Mouse (Mus musculus) G1E (cell line): Measurements from ENCODE around the gene Igsf11. TPM values are rescaled to one million over a fixed set of nuclear protein-coding genes. Genes with fewer than 3 reads are reported as not detected.

Source experiments
- ATAC-seq: 2 replicates; pipeline ENCODE4 v1.8.0; 2016; ENCODE audit warnings: mild to moderate bottlenecking; ENCODE audit not compliant: insufficient number of reproducible peaks, poor library complexity, low FRiP score, severe bottlenecking; ENCODE audit errors: extremely low read depth
- DNase-seq: peaks from one replicate; pipeline ENCODE4 v3.0.0; 2012; ENCODE audit warnings: low spot score
- H3K27me3 ChIP-seq: 2 replicates; pipeline ENCODE4 v1.6.1; 2012; ENCODE audit warnings: mild to moderate bottlenecking, low read length, inconsistent platforms; ENCODE audit not compliant: insufficient read depth
- H3K36me3 ChIP-seq: replicated peaks from 2 replicates; pipeline ENCODE3; 2012; ENCODE audit warnings: mild to moderate bottlenecking, inconsistent platforms
- H3K4me1 ChIP-seq: 2 replicates; pipeline ENCODE4 v1.6.1; 2012; ENCODE audit warnings: low read depth, low read length, inconsistent platforms, mixed read lengths; ENCODE audit not compliant: insufficient read depth
- H3K4me3 ChIP-seq: 2 replicates; pipeline ENCODE4 v1.5.1; 2012; ENCODE audit warnings: low read depth, mild to moderate bottlenecking, inconsistent platforms, low read length, moderate library complexity, mixed read lengths
- H3K9me3 ChIP-seq: replicated peaks from 2 replicates; pipeline ENCODE4 v1.6.1; 2012; ENCODE audit warnings: inconsistent platforms
- CTCF ChIP-seq: IDR thresholded peaks from 2 replicates; pipeline ENCODE4 v1.5.1; 2012; ENCODE audit warnings: low read depth, low read length, inconsistent platforms, mixed read lengths
- GATA1 ChIP-seq: IDR thresholded peaks from 2 replicates; pipeline ENCODE4 v1.6.1; 2012; ENCODE audit warnings: borderline replicate concordance, low read length, inconsistent platforms, mixed read lengths
- GATA2 ChIP-seq: IDR thresholded peaks from 2 replicates; pipeline ENCODE4 v1.6.1; 2012; ENCODE audit warnings: low read depth, low read length, inconsistent platforms, borderline replicate concordance
- POLR2AphosphoS5 ChIP-seq: IDR thresholded peaks from 2 replicates; pipeline ENCODE4 v1.6.1; 2012; ENCODE audit warnings: low read depth, low read length, inconsistent platforms; ENCODE audit not compliant: insufficient replicate concordance
- TAL1 ChIP-seq: conservative IDR thresholded peaks from 2 replicates; pipeline ENCODE4 v1.6.1; 2012; ENCODE audit warnings: low read depth, low read length, inconsistent platforms, mixed read lengths
- polyA plus RNA-seq: library from polyadenylated mRNA; stranded (reverse); fragments of >175 nt; gene quantifications from 2 replicates; pipeline ENCODE4 v1.2.3, GENCODE M21; 2012
- total RNA-seq, 2 experiments: library from RNA; stranded (forward) in 1 of 2; stranded (reverse) in 1 of 2; fragments of 200-1000 nt in 1 of 2; fragments of >200 nt in 1 of 2; fragmentation: Nextera tagmentation in 1 of 2; gene quantifications; 2 replicates each; pipeline ENCODE4 v1.2.3; 2014 to 2017

The Igsf11 gene
- total and polyA plus RNA-seq, 3 experiments: 0.05 TPM; not detected in 2

DNA sequence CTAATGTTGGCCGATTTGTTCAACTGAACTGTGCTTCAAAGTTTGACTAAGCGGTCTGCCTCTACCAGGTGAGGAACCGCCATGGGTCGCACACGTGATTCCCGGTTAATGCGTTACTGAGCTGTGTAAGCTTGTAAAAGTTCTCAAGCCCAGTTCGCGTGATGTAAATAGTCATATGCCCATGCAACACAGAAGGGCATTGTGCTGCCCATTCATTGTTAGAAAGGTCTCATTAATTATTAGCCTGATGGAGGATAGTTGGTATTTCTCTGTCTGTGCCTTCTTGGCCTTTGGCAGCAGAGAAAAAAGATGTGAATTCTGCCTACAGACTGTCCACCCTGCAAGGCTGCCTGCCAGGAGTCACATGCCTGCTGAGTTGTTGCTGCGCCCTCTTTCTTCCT, 53.1 kb downstream of the Igsf11 start:
- Histone ChIP-seq H3K4me3 (no peak overlapping the region), H3K36me3 (no peaks in the 10 kb centered on the region), H3K27me3 (no peaks in the 10 kb centered on the region), H3K9me3 (peaks cover 8% of the 10 kb centered on the region), H3K4me1 (no peaks in the 10 kb centered on the region)
- no peak for ATAC-seq
- TF ChIP-seq TAL1: no peak
- no peak for TF ChIP-seq GATA2
- TF ChIP-seq POLR2AphosphoS5: no peak
- TF ChIP-seq CTCF: no peak
- no peak for TF ChIP-seq GATA1
- no peak for DNase-seq

DNA sequence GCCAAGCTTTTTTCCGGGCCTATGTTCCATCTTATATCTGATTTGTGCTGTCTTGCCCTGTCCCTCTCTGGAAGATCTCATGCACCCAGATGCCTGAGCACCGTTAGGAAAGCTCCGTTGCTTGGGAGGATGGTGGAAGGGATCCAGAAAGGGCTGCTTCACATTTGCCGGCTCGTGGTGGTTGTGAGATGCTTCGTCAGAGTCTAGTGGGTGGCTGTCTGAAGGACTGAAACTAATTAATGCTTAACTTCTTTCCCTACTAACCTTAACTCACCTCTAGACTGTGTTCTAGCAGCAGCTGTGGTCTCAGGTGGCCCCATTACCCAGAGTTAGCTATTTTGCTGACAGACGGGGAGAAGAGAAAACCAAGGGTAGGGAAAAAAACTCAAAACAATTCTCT, 54.0 kb downstream of the Igsf11 start:
- ATAC-seq (no peak), DNase-seq (no peak)
- no peaks in the 10 kb centered on the region for H3K27me3 ChIP-seq
- H3K4me1 ChIP-seq: no peaks in the 10 kb centered on the region
- H3K9me3 ChIP-seq: peaks cover 8% of the 10 kb centered on the region
- no peak for TF ChIP-seq TAL1
- TF ChIP-seq CTCF: no peak
- no peak for TF ChIP-seq GATA2
- TF ChIP-seq POLR2AphosphoS5: no peak
- TF ChIP-seq GATA1: no peak
- no peaks in the 10 kb centered on the region for H3K36me3 ChIP-seq
- H3K4me3 ChIP-seq: no peak overlapping the region

DNA sequence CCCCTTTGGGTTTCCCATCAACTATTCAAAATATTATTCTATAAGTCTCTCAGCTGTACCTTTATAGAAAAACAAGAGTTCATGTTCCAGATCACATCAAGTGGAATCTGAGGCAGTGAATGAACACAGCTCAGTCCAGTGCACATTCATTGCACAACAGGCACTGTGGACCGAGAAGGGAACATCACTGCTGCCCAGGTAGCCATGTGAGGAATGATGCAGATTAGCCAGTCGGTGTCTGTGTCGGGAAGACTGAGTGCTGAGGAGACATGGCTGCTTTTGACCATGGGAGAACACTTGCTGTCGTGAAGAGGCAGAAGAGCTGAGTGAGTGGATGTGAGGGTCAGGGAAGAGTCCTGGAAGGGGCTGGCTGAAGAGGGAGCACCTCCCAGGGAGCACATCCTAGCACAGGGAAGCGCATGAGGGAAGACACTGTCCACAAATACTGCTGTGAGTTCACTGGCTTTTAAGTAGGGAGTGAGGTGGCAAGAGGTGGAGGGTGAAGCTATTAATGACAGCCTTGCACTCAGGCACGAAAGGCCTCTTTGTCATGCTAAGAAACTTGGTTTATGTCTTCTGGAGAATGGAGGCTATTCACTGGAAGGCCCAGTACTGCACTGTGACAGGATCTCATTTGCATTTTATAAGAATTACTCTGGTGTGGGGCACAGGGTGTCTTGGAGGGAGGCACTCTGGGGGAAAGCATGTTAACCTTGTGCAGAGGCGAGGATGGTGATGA, 54.8 kb downstream of the Igsf11 start:
- DNase-seq: no peak
- Histone ChIP-seq H3K4me3 (no peak overlapping the region), H3K4me1 (no peaks in the 10 kb centered on the region), H3K27me3 (no peaks in the 10 kb centered on the region), H3K9me3 (peaks cover 8% of the 10 kb centered on the region), H3K36me3 (no peaks in the 10 kb centered on the region)
- TF ChIP-seq GATA2 (no peak), CTCF (no peak), GATA1 (no peak)
- no peak for ATAC-seq

GRCm38 (mm10) chr16:38948441-38948840, 56.0 kb downstream of the Igsf11 start:
- H3K36me3 ChIP-seq: no peaks in the 10 kb centered on the region
- ATAC-seq (no peak), DNase-seq (no peak)

GRCm38 (mm10) chr16:38952881-38953280, 60.4 kb downstream of the Igsf11 start:
- no peaks in the 10 kb centered on the region for H3K4me1 ChIP-seq
- TF ChIP-seq CTCF (no peak), GATA2 (no peak), TAL1 (no peak), POLR2AphosphoS5 (no peak), GATA1 (no peak)
- no peak overlapping the region for H3K4me3 ChIP-seq
- DNase-seq (no peak), ATAC-seq (no peak)
- H3K27me3 ChIP-seq: no peaks in the 10 kb centered on the region
- no peaks in the 10 kb centered on the region for H3K36me3 ChIP-seq
- H3K9me3 ChIP-seq: peaks cover 7% of the 10 kb centered on the region

More at GRCm38 (mm10) chr16:38948441-38948840, 56.0 kb downstream of the Igsf11 start:
- TF ChIP-seq POLR2AphosphoS5: no peak
- TF ChIP-seq TAL1: no peak
- TF ChIP-seq CTCF: no peak
- TF ChIP-seq GATA2: no peak
- TF ChIP-seq GATA1: no peak
- Histone ChIP-seq H3K27me3 (no peaks in the 10 kb centered on the region), H3K4me3 (no peak overlapping the region), H3K9me3 (peaks cover 8% of the 10 kb centered on the region), H3K4me1 (no peaks in the 10 kb centered on the region)

GRCm38 (mm10) chr16:38953821-38954220, 61.4 kb downstream of the Igsf11 start:
- H3K27me3 ChIP-seq: no peaks in the 10 kb centered on the region
- TF ChIP-seq POLR2AphosphoS5: no peak
- TF ChIP-seq TAL1: no peak
- TF ChIP-seq GATA2: no peak
- no peak for TF ChIP-seq CTCF
- TF ChIP-seq GATA1: no peak
- no peaks in the 10 kb centered on the region for H3K4me1 ChIP-seq
- ATAC-seq (no peak), DNase-seq (no peak)
- peaks cover 7% of the 10 kb centered on the region for H3K9me3 ChIP-seq
- H3K36me3 ChIP-seq: no peaks in the 10 kb centered on the region
- no peak overlapping the region for H3K4me3 ChIP-seq
